Mouse (Mus musculus) mature B cell (primary cell): ENCODE measurements around the gene Ccdc146.

Source experiments
- in situ Hi-C: fragments of 300-500 bp; cut with MboI; formaldehyde crosslinking; loops from 2 replicates; pipeline ENCODE4 v1.14.3; 2019

Ccdc146 gene

GRCm38 (mm10) chr5:21264352-21265021 lies 160.0 kb downstream of the Ccdc146 start:
- in situ Hi-C loops = no loop called here

- in situ Hi-C loops = no loop called here
Observed at GRCm38 (mm10) chr5:21263202-21264055, 161.0 kb downstream of the Ccdc146 start.

- in situ Hi-C loops = no loop called here
Observed at GRCm38 (mm10) chr5:21261202-21261844, 163.2 kb downstream of the Ccdc146 start.

GRCm38 (mm10) chr5:21260746-21261145 lies 163.7 kb downstream of the Ccdc146 start:
- in situ Hi-C loops = no loop called here

GRCm38 (mm10) chr5:21257806-21258205 lies 166.7 kb downstream of the Ccdc146 start:
- in situ Hi-C loops = no loop called here

- in situ Hi-C loops = no loop called here
Observed at GRCm38 (mm10) chr5:21257126-21257525, 167.4 kb downstream of the Ccdc146 start.

GRCm38 (mm10) chr5:21255551-21256132 lies 168.8 kb downstream of the Ccdc146 start:
- in situ Hi-C loops = no loop called here

GRCm38 (mm10) chr5:21254731-21255525 lies 169.5 kb downstream of the Ccdc146 start:
- in situ Hi-C loops = no loop called here

- in situ Hi-C loops = no loop called here
Observed at GRCm38 (mm10) chr5:21248834-21249233, 175.6 kb downstream of the Ccdc146 start.

- in situ Hi-C loops = no loop called here
Observed at GRCm38 (mm10) chr5:21247916-21248315, 176.6 kb downstream of the Ccdc146 start.

- in situ Hi-C loops = no loop called here
Observed at GRCm38 (mm10) chr5:21246794-21247193, 177.7 kb downstream of the Ccdc146 start.

- in situ Hi-C loops = no loop called here
Observed at GRCm38 (mm10) chr5:21245241-21245640, 179.2 kb downstream of the Ccdc146 start.

- in situ Hi-C loops = no loop called here
Observed at GRCm38 (mm10) chr5:21244575-21244974, 179.9 kb downstream of the Ccdc146 start.
